Comparison of ENCODE assay signal across 28 mouse cellular contexts in genomic region chr6:145916401-145916800, GRCm38 (mm10). TPM values are rescaled to one million over a fixed set of nuclear protein-coding genes. Genes with fewer than 3 reads are reported as not detected.
DNase-seq lines count a peak whose midpoint lies in the region; ATAC-seq and TF ChIP-seq lines count a peak whose summit lies in the region.
"Had no signal": no experiment of that assay in that cellular context is flagged by ENCODE, and none has a peak within 500 bp of the region (broad histone marks: within the 10 kb centered on the region; RNA-seq: fewer than 3 reads in every experiment).

No protein-coding gene starts in this region.

- 71% methylated on average over 6 of the region's 6 CpGs for WGBS in midbrain, embryonic 11.5 days
- 56% methylated on average over 6 of the region's 6 CpGs for WGBS in midbrain, embryonic 16.5 days
- WGBS in forebrain, embryonic 13.5 days: 7% methylated on average over 6 of the region's 6 CpGs
- 6% methylated on average over 6 of the region's 6 CpGs for WGBS in forebrain, embryonic 16.5 days
- WGBS in heart, embryonic 12.5 days: 66% methylated on average over 6 of the region's 6 CpGs

- DNase-seq in midbrain, embryonic 11.5 days (ENCODE audit: low spot score, missing footprints): peak; percentile 21
- peak; percentile 69 for DNase-seq in brain, embryonic 14.5 days (ENCODE audit: low read depth)
- DNase-seq in adrenal gland, adult 2 months: no peak
- DNase-seq in heart, postnatal 25 days (ENCODE audit: low spot score): no peak
- DNase-seq: adrenal gland, postnatal 14 days; B cell, adult 2 months; cerebellum, adult 11 months; cerebellum, adult 2 months; cerebellum, adult 9-11 months; cerebellum, postnatal 25 days; gastrocnemius, adult 2 months; gastrocnemius, postnatal 14 days; heart, postnatal 14 days; kidney, adult 2 months had no signal

- no peak overlapping the region for H3K27ac ChIP-seq in midbrain, embryonic 11.5 days (ENCODE audit: low read depth, low read length)
- no peak overlapping the region for H3K27ac ChIP-seq in midbrain, embryonic 16.5 days (ENCODE audit: low read length)
- H3K27ac ChIP-seq in forebrain, embryonic 13.5 days: no peak overlapping the region
- H3K27ac ChIP-seq in forebrain, embryonic 16.5 days (ENCODE audit: low read length): no peak overlapping the region
- no peak overlapping the region for H3K27ac ChIP-seq in heart, embryonic 12.5 days (ENCODE audit: poor library complexity, severe bottlenecking)
- H3K27ac ChIP-seq: embryonic facial prominence, embryonic 12.5 days; embryonic facial prominence, embryonic 15.5 days; gastrocnemius, adult 2 months; heart, embryonic 13.5 days; hindbrain, embryonic 12.5 days; hindbrain, embryonic 15.5 days had no signal

- no peak for TF ChIP-seq CTCF in brain, embryonic 14.5 days (IDR thresholded peaks at IDR 0.05; ENCODE audit: borderline replicate concordance, extremely low read depth, insufficient read depth, insufficient read length)

- no peak overlapping the region for H3K9ac ChIP-seq in midbrain, embryonic 11.5 days (ENCODE audit: low read length)
- H3K9ac ChIP-seq in midbrain, embryonic 16.5 days (ENCODE audit: low read depth, low read length): no peak overlapping the region
- no peak overlapping the region for H3K9ac ChIP-seq in forebrain, embryonic 13.5 days
- H3K9ac ChIP-seq in forebrain, embryonic 16.5 days (replicated peaks; ENCODE audit: low read depth, low read length): no peak overlapping the region
- no peak overlapping the region for H3K9ac ChIP-seq in heart, embryonic 12.5 days
- H3K9ac ChIP-seq: embryonic facial prominence, embryonic 12.5 days; embryonic facial prominence, embryonic 15.5 days; heart, embryonic 13.5 days; hindbrain, embryonic 12.5 days; hindbrain, embryonic 15.5 days had no signal

- intact Hi-C loops in heart, postnatal 25 days (cut with DNase I): no loop called here

- no peak overlapping the region for H3K4me3 ChIP-seq in midbrain, embryonic 11.5 days (ENCODE audit: low read depth, low read length)
- H3K4me3 ChIP-seq in midbrain, embryonic 16.5 days (ENCODE audit: low read depth, low read length): no peak overlapping the region
- H3K4me3 ChIP-seq in forebrain, embryonic 13.5 days: no peak overlapping the region
- no peak overlapping the region for H3K4me3 ChIP-seq in forebrain, embryonic 16.5 days (replicated peaks; ENCODE audit: low read length)
- no peak overlapping the region for H3K4me3 ChIP-seq in heart, embryonic 12.5 days
- H3K4me3 ChIP-seq: embryonic facial prominence, embryonic 12.5 days; embryonic facial prominence, embryonic 15.5 days; gastrocnemius, adult 2 months; heart, embryonic 13.5 days; hindbrain, embryonic 12.5 days; hindbrain, embryonic 15.5 days had no signal

- TF ChIP-seq POLR2A in brain, embryonic 14.5 days (IDR thresholded peaks at IDR 0.05; ENCODE audit: borderline replicate concordance, extremely low read depth, insufficient read depth, insufficient read length, poor library complexity, severe bottlenecking): no peak

- no peaks in the 10 kb centered on the region for H3K27me3 ChIP-seq in midbrain, embryonic 11.5 days (ENCODE audit: control insufficient read depth, insufficient read depth, low read length)
- no peaks in the 10 kb centered on the region for H3K27me3 ChIP-seq in midbrain, embryonic 16.5 days (ENCODE audit: control insufficient read depth, insufficient read depth, low read depth, low read length)
- H3K27me3 ChIP-seq in forebrain, embryonic 13.5 days: 0 out of 2 replicates have a peak, but pooled peaks cover 6% of the 10 kb centered on the region
- no peaks in the 10 kb centered on the region for H3K27me3 ChIP-seq in forebrain, embryonic 16.5 days (replicated peaks; ENCODE audit: control insufficient read depth, insufficient read depth, low read length)
- H3K27me3 ChIP-seq in heart, embryonic 12.5 days (replicated peaks): no peaks in the 10 kb centered on the region
- H3K27me3 ChIP-seq: CH12.LX; embryonic facial prominence, embryonic 12.5 days; embryonic facial prominence, embryonic 15.5 days; heart, embryonic 13.5 days; hindbrain, embryonic 12.5 days; hindbrain, embryonic 15.5 days; Patski had no signal

- no peaks in the 10 kb centered on the region for H3K4me1 ChIP-seq in midbrain, embryonic 11.5 days (ENCODE audit: control insufficient read depth, insufficient read depth, low read length)
- H3K4me1 ChIP-seq in midbrain, embryonic 16.5 days (ENCODE audit: control insufficient read depth, insufficient read depth, low read length): no peaks in the 10 kb centered on the region
- peaks cover 11% of the 10 kb centered on the region for H3K4me1 ChIP-seq in forebrain, embryonic 13.5 days
- no peaks in the 10 kb centered on the region for H3K4me1 ChIP-seq in forebrain, embryonic 16.5 days (replicated peaks; ENCODE audit: control insufficient read depth, insufficient read depth, low read length)
- H3K4me1 ChIP-seq in heart, embryonic 12.5 days (replicated peaks): no peaks in the 10 kb centered on the region
- H3K4me1 ChIP-seq: embryonic facial prominence, embryonic 12.5 days; embryonic facial prominence, embryonic 15.5 days; hindbrain, embryonic 12.5 days; hindbrain, embryonic 15.5 days had no signal

- H3K9me3 ChIP-seq in midbrain, embryonic 11.5 days (ENCODE audit: control insufficient read depth, low read length): no peaks in the 10 kb centered on the region
- H3K9me3 ChIP-seq in midbrain, embryonic 16.5 days (replicated peaks; ENCODE audit: control insufficient read depth, low read length, poor library complexity, severe bottlenecking): no peaks in the 10 kb centered on the region
- no peaks in the 10 kb centered on the region for H3K9me3 ChIP-seq in forebrain, embryonic 13.5 days (replicated peaks)
- no peaks in the 10 kb centered on the region for H3K9me3 ChIP-seq in forebrain, embryonic 16.5 days (ENCODE audit: control insufficient read depth, low read length)
- H3K9me3 ChIP-seq in heart, embryonic 12.5 days (replicated peaks): no peaks in the 10 kb centered on the region
- H3K9me3 ChIP-seq: embryonic facial prominence, embryonic 12.5 days; embryonic facial prominence, embryonic 15.5 days; heart, embryonic 13.5 days; hindbrain, embryonic 12.5 days; hindbrain, embryonic 15.5 days had no signal

- no peak for ATAC-seq in midbrain, embryonic 11.5 days (ENCODE audit: low FRiP score)
- no peak for ATAC-seq in midbrain, embryonic 16.5 days
- peak; percentile 66; the same call in 1 of the 2 replicates for ATAC-seq in forebrain, embryonic 13.5 days
- peak; percentile 47; the same call in 1 of the 2 replicates for ATAC-seq in forebrain, embryonic 16.5 days
- no peak for ATAC-seq in heart, embryonic 12.5 days (ENCODE audit: insufficient number of reproducible peaks, low FRiP score)
- ATAC-seq: intestine, postnatal 0 days; Patski had no signal

- no peaks in the 10 kb centered on the region for H3K36me3 ChIP-seq in midbrain, embryonic 11.5 days (ENCODE audit: control insufficient read depth, insufficient read depth, low read length)
- H3K36me3 ChIP-seq in midbrain, embryonic 16.5 days (ENCODE audit: control insufficient read depth, insufficient read depth, low read length): no peaks in the 10 kb centered on the region
- H3K36me3 ChIP-seq in forebrain, embryonic 13.5 days (ENCODE audit: poor library complexity, severe bottlenecking): no peaks in the 10 kb centered on the region
- H3K36me3 ChIP-seq in forebrain, embryonic 16.5 days (ENCODE audit: control insufficient read depth, insufficient read depth): no peaks in the 10 kb centered on the region
- no peaks in the 10 kb centered on the region for H3K36me3 ChIP-seq in heart, embryonic 12.5 days
- H3K36me3 ChIP-seq: embryonic facial prominence, embryonic 12.5 days; embryonic facial prominence, embryonic 15.5 days; G1E; heart, embryonic 13.5 days; hindbrain, embryonic 12.5 days; hindbrain, embryonic 15.5 days had no signal

- H3K4me2 ChIP-seq in midbrain, embryonic 11.5 days: no peak overlapping the region
- no peak overlapping the region for H3K4me2 ChIP-seq in midbrain, embryonic 16.5 days (ENCODE audit: low read length)
- no peak overlapping the region for H3K4me2 ChIP-seq in forebrain, embryonic 13.5 days
- H3K4me2 ChIP-seq in forebrain, embryonic 16.5 days (ENCODE audit: low read length): no peak overlapping the region
- H3K4me2 ChIP-seq in heart, embryonic 12.5 days: no peak overlapping the region
- H3K4me2 ChIP-seq: embryonic facial prominence, embryonic 12.5 days; embryonic facial prominence, embryonic 15.5 days; heart, embryonic 13.5 days; hindbrain, embryonic 12.5 days; hindbrain, embryonic 15.5 days had no signal

RNA-seq across cellular contexts. Expression of gene Sspn, which starts 15.0 kb away (rescaled TPM):
- polyA plus RNA-seq in midbrain, embryonic 11.5 days (2014; fragmentation: Nextera tagmentation; extraction: Ambion mirVana): 2.6 and 3.1 TPM in 2 replicates
- polyA plus RNA-seq in midbrain, embryonic 16.5 days (2015; fragmentation: Nextera tagmentation; extraction: Ambion mirVana): 4.4 and 6.2 TPM in 2 replicates
- 0.98 and 2.2 TPM in 2 replicates for polyA plus RNA-seq in brain, embryonic 14.5 days (2012; rRNA removed)
- 1.2 and 2.0 TPM in 2 replicates for polyA plus RNA-seq in forebrain, embryonic 13.5 days (2015; fragmentation: Nextera tagmentation; extraction: Ambion mirVana)
- polyA plus RNA-seq in forebrain, embryonic 16.5 days (2015; fragmentation: Nextera tagmentation; extraction: Ambion mirVana): 2.9 and 3.3 TPM in 2 replicates
- total RNA-seq in adrenal gland, adult 2 months (2021): 10 to 100 TPM in 1 of 2 experiments, 1 to 10 TPM in 1; 9.8 to 17.0 TPM
- 6.8 and 7.1 TPM in 2 replicates for polyA plus RNA-seq in adrenal gland, adult 2 months (2012; rRNA removed)
- 64.9 and 68.6 TPM in 2 replicates for polyA plus RNA-seq in heart, embryonic 12.5 days (2016; fragmentation: Nextera tagmentation; extraction: Ambion mirVana)
- 100 to 1,000 TPM; 136 to 145 TPM for total RNA-seq in heart, postnatal 25 days (2021)
- total RNA-seq: common myeloid progenitor, adult 5-6 weeks had no signal
- polyA plus RNA-seq: G1E had no signal

RNA-seq across cellular contexts. Expression of gene Bhlhe41, which starts 51.0 kb away (rescaled TPM):
- polyA plus RNA-seq in midbrain, embryonic 11.5 days (2014; fragmentation: Nextera tagmentation; extraction: Ambion mirVana): 1.9 and 2.1 TPM in 2 replicates
- 8.9 and 9.7 TPM in 2 replicates for polyA plus RNA-seq in midbrain, embryonic 16.5 days (2015; fragmentation: Nextera tagmentation; extraction: Ambion mirVana)
- polyA plus RNA-seq in brain, embryonic 14.5 days (2012; rRNA removed): 1.5 and 3.1 TPM in 2 replicates
- 1.3 and 1.9 TPM in 2 replicates for polyA plus RNA-seq in forebrain, embryonic 13.5 days (2015; fragmentation: Nextera tagmentation; extraction: Ambion mirVana)
- 2.6 and 4.5 TPM in 2 replicates for polyA plus RNA-seq in forebrain, embryonic 16.5 days (2015; fragmentation: Nextera tagmentation; extraction: Ambion mirVana)
- 10 to 100 TPM in 1 of 2 experiments, 1 to 10 TPM in 1; 8.4 to 28.2 TPM for total RNA-seq in adrenal gland, adult 2 months (2021)
- polyA plus RNA-seq in adrenal gland, adult 2 months (2012; rRNA removed): 21.5 and 26.5 TPM in 2 replicates
- 6.5 and 6.9 TPM in 2 replicates for polyA plus RNA-seq in heart, embryonic 12.5 days (2016; fragmentation: Nextera tagmentation; extraction: Ambion mirVana)
- 10 to 100 TPM; 12.5 to 26.5 TPM for total RNA-seq in heart, postnatal 25 days (2021)
- polyA plus RNA-seq: G1E had no signal

Comparison
In these comparisons a context has a peak if more than half of its experiments do, and no peak if none do; other contexts are left out.
1. ATAC-seq: peak in forebrain, embryonic 13.5 days (single experiment) and forebrain, embryonic 16.5 days (single experiment); none in midbrain, embryonic 11.5 days (single experiment), midbrain, embryonic 16.5 days (single experiment) and heart, embryonic 12.5 days (single experiment).
2. DNase-seq: peak in midbrain, embryonic 11.5 days (single experiment) and brain, embryonic 14.5 days (single experiment); none in adrenal gland, adult 2 months (single experiment) and heart, postnatal 25 days (single experiment).